In genomic region chr14:21253321-21253992, GRCm38 (mm10) we compare ENCODE assay signal across 10 mouse cellular contexts.
A peak's percentile ranks its signal among the peaks of the same experiment; 100 is the strongest.
DNase-seq lines count a peak whose midpoint lies in the region; ATAC-seq and TF ChIP-seq lines count a peak whose summit lies in the region.
"Had no signal": no experiment of that assay in that cellular context is flagged by ENCODE, and none has a peak within 500 bp of the region (broad histone marks: within the 10 kb centered on the region; RNA-seq: fewer than 3 reads in every experiment).

No protein-coding gene starts in this region.

- TF ChIP-seq EP300 in heart, adult 2 months (IDR thresholded peaks at IDR 0.05; ENCODE audit: insufficient read depth, low read depth, low read length), result no peak

- TF ChIP-seq POLR2A in heart, adult 2 months (IDR thresholded peaks at IDR 0.05; ENCODE audit: insufficient read depth, low read depth, low read length), result no peak

- H3K36me3 ChIP-seq in heart, embryonic 16.5 days (ENCODE audit: control insufficient read depth, insufficient read depth), result no peaks in the 10 kb centered on the region
- no peaks in the 10 kb centered on the region for H3K36me3 ChIP-seq in hindbrain, postnatal 0 days (ENCODE audit: insufficient read depth, low read length)
- no peaks in the 10 kb centered on the region; the same call in 1 of the 2 replicates for H3K36me3 ChIP-seq in heart, adult 2 months (ENCODE audit: control insufficient read depth, insufficient read depth, low read length)

- no peak for TF ChIP-seq CTCF in hindbrain, postnatal 0 days (IDR thresholded peaks at IDR 0.05; ENCODE audit: low read depth)
- TF ChIP-seq CTCF in heart, adult 2 months (IDR thresholded peaks at IDR 0.05), result no peak

- H3K27ac ChIP-seq in heart, embryonic 16.5 days (ENCODE audit: low read length), result peak overlapping the region; percentile 53; the same call in 1 of the 2 replicates
- H3K27ac ChIP-seq in hindbrain, postnatal 0 days, result peak overlapping the region; percentile 76
- H3K27ac ChIP-seq in heart, adult 2 months, result no peak overlapping the region

- peak overlapping the region; percentile 9; the same call in 1 of the 2 replicates for H3K9ac ChIP-seq in heart, embryonic 16.5 days (ENCODE audit: low read length)
- peak overlapping the region; percentile 21; the same call in 1 of the 2 replicates for H3K9ac ChIP-seq in hindbrain, postnatal 0 days (replicated peaks; ENCODE audit: low read length)
- H3K9ac ChIP-seq in heart, adult 2 months (ENCODE audit: low read depth, low read length), result no peak overlapping the region

- 52% methylated on average over 5 of the region's 5 CpGs for WGBS in heart, embryonic 16.5 days
- 14% methylated on average over 5 of the region's 5 CpGs for WGBS in hindbrain, postnatal 0 days
- WGBS in heart, adult 2 months, result 36% methylated on average over 5 of the region's 5 CpGs

- H3K79me2 ChIP-seq in heart, adult 2 months (replicated peaks; ENCODE audit: control insufficient read depth, insufficient read depth, low read length), result no peaks in the 10 kb centered on the region

- no peak for ATAC-seq in heart, embryonic 16.5 days (replicated peaks; ENCODE audit: extremely low read depth, insufficient read depth, low FRiP score)
- ATAC-seq in hindbrain, postnatal 0 days, result peak; percentile 88

- no peak overlapping the region for H3K4me3 ChIP-seq in heart, embryonic 16.5 days (ENCODE audit: low read length)
- no peak overlapping the region for H3K4me3 ChIP-seq in hindbrain, postnatal 0 days (ENCODE audit: low read length)
- no peak overlapping the region for H3K4me3 ChIP-seq in heart, adult 2 months

- H3K9me3 ChIP-seq in heart, embryonic 16.5 days (replicated peaks; ENCODE audit: control insufficient read depth, low read length), result no peaks in the 10 kb centered on the region
- H3K9me3 ChIP-seq in hindbrain, postnatal 0 days (ENCODE audit: low read length), result no peaks in the 10 kb centered on the region

- DNase-seq in heart, postnatal 10 days, result no peak
- peak; percentile 69 for DNase-seq in embryo, embryonic 11 days
- DNase-seq in hindbrain, postnatal 0 days (ENCODE audit: low spot score), result peak; percentile 92
- peak; percentile 22 for DNase-seq in neural tube, embryonic 10.5 days (ENCODE audit: extremely low spot score, low spot score)
- DNase-seq in adrenal gland, adult (ENCODE audit: inconsistent age in 2 of 2, low spot score in 1 of 2), result no peak
- no peak for DNase-seq in kidney, postnatal 10 days
- DNase-seq in heart, adult 2 months, result no peak
- DNase-seq: adrenal gland, postnatal 36 days; heart, adult 11 months had no signal

- peaks cover 9% of the 10 kb centered on the region; the same call in 1 of the 2 replicates for H3K4me1 ChIP-seq in heart, embryonic 16.5 days (ENCODE audit: control insufficient read depth, insufficient read depth, low read length)
- H3K4me1 ChIP-seq in hindbrain, postnatal 0 days (ENCODE audit: insufficient read depth, low read length), result peaks cover 3% of the 10 kb centered on the region; the same call in 1 of the 2 replicates
- no peaks in the 10 kb centered on the region for H3K4me1 ChIP-seq in heart, adult 2 months (ENCODE audit: control insufficient read depth, insufficient read depth, low read length)

- no peaks in the 10 kb centered on the region for H3K27me3 ChIP-seq in heart, embryonic 16.5 days (ENCODE audit: control insufficient read depth, insufficient read depth, low read length)
- H3K27me3 ChIP-seq in hindbrain, postnatal 0 days (ENCODE audit: insufficient read depth, low read length), result no peaks in the 10 kb centered on the region
- H3K27me3 ChIP-seq in heart, adult 2 months (ENCODE audit: control insufficient read depth, insufficient read depth, low read length), result no peaks in the 10 kb centered on the region

- intact Hi-C loops in heart, postnatal 10 days (cut with DNase I), result no loop called here
- intact Hi-C loops in heart, adult 2 months (cut with DNase I), result no loop called here

- H3K4me2 ChIP-seq in heart, embryonic 16.5 days (ENCODE audit: low read depth, low read length), result no peak overlapping the region
- H3K4me2 ChIP-seq in hindbrain, postnatal 0 days (ENCODE audit: low read depth, low read length), result peak overlapping the region; percentile 28; the same call in 1 of the 2 replicates

Comparison
In these comparisons a context has a peak if more than half of its experiments do, and no peak if none do; other contexts are left out.
1. DNase-seq: peak in embryo, embryonic 11 days (single experiment), hindbrain, postnatal 0 days (single experiment) and neural tube, embryonic 10.5 days (single experiment); none in heart, postnatal 10 days (0 of 2), adrenal gland, adult (0 of 2), kidney, postnatal 10 days (single experiment) and heart, adult 2 months (0 of 2).